Mouse (Mus musculus) limb, embryonic 11.5 days (tissue): ENCODE data around the gene Ptpn13. TPM values are rescaled to one million over a fixed set of nuclear protein-coding genes. Genes with fewer than 3 reads are reported as not detected.

Experiments
- ATAC-seq: fragments of 200-750 bp; cut with Nextera tagmentation; 2 replicates; pipeline ENCODE4 v1.8.0; 2017; ENCODE audit warnings: low read depth; ENCODE audit not compliant: insufficient number of reproducible peaks, low FRiP score, low TSS enrichment
- DNase-seq: peaks from one replicate; pipeline ENCODE4 v3.0.0-alpha.2; 2015; ENCODE audit warnings: low spot score
- H3K27ac ChIP-seq: fragments of 300-500 bp; sonication (generic); replicated peaks from 2 replicates; pipeline ENCODE4 v1.5.1; 2014; ENCODE audit warnings: low read depth, mild to moderate bottlenecking, low read length
- H3K27me3 ChIP-seq: fragments of 300-500 bp; sonication (generic); 2 replicates; pipeline ENCODE4 v1.6.1; 2014; ENCODE audit warnings: mild to moderate bottlenecking, low read length, mixed read lengths; ENCODE audit not compliant: control insufficient read depth, insufficient read depth
- H3K36me3 ChIP-seq: fragments of 300-500 bp; sonication (generic); 2 replicates; pipeline ENCODE4 v1.6.1; 2014; ENCODE audit warnings: mild to moderate bottlenecking, low read length, moderate library complexity, mixed read lengths; ENCODE audit not compliant: control insufficient read depth, insufficient read depth
- H3K4me1 ChIP-seq: fragments of 300-500 bp; sonication (generic); 2 replicates; pipeline ENCODE4 v1.6.1; 2014; ENCODE audit warnings: low read length, mixed read lengths; ENCODE audit not compliant: control insufficient read depth, insufficient read depth
- H3K4me2 ChIP-seq: fragments of 300-500 bp; sonication (generic); 2 replicates; pipeline ENCODE4 v1.6.1; 2014; ENCODE audit warnings: low read depth, mild to moderate bottlenecking, moderate library complexity; ENCODE audit not compliant: severe bottlenecking
- H3K4me3 ChIP-seq: fragments of 300-500 bp; sonication (generic); 2 replicates; pipeline ENCODE4 v1.5.1; 2014; ENCODE audit warnings: low read depth, low read length
- H3K9ac ChIP-seq: fragments of 300-500 bp; sonication (generic); 2 replicates; pipeline ENCODE4 v1.6.1; 2014; ENCODE audit warnings: mild to moderate bottlenecking, low read length
- H3K9me3 ChIP-seq: fragments of 300-500 bp; sonication (generic); 2 replicates; pipeline ENCODE4 v1.6.1; 2016; ENCODE audit warnings: low read length; ENCODE audit not compliant: control insufficient read depth
- WGBS: fragments of 180-500 bp; shearing (Covaris S2); extraction: QIAGEN DNeasy Blood & Tissue Kit; methylation state at CpG from one replicate; pipeline ENCODE4 v1.1.7; 2014; 5-methylcytosine and 5-hydroxymethylcytosine counted together
- polyA plus RNA-seq: library from polyadenylated mRNA; unstranded; fragments of >200 nt; fragmentation: Nextera tagmentation; extraction: Ambion mirVana; gene quantifications from 2 replicates; pipeline ENCODE4 v1.2.1, GENCODE M21; 2014

Gene Ptpn13
- polyA plus RNA-seq, 1 experiment from 2014 or later = 9.2 TPM

- H3K4me2 ChIP-seq = no peak overlapping the region
- no peaks in the 10 kb centered on the region for H3K27me3 ChIP-seq
- ATAC-seq (no peak), DNase-seq (no peak)
- H3K4me1 ChIP-seq = no peaks in the 10 kb centered on the region
- no peak overlapping the region for H3K9ac ChIP-seq
- H3K4me3 ChIP-seq = no peak overlapping the region
- 69% methylated on average over 11 of the region's 11 CpGs for WGBS
- H3K9me3 ChIP-seq = no peaks in the 10 kb centered on the region
- no peak overlapping the region for H3K27ac ChIP-seq
- H3K36me3 ChIP-seq = no peaks in the 10 kb centered on the region
Observed at GRCm38 (mm10) chr5:103579680-103580420, 154.9 kb downstream of the Ptpn13 start.

DNA sequence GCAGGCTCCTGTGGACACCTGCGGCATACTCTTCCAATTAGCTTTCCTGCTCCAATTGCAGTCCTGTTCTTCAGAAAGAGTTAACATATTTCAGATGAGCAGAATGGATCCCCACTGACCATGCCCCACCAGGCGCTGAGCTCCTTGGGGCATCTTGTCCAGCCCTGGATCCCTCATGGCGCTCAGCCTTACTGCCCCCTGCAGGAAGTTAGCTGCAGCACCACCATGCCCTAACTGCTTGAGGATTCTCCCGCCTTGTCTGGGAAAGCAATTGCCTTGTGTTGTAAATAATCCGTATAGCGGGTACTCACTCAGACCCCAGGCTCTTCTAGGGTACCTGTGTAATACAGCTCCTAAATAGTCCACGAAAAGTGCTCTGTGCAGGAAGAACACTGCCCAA is 162.2 kb downstream of the Ptpn13 start:
- Histone ChIP-seq H3K27me3 (no peaks in the 10 kb centered on the region), H3K9me3 (no peaks in the 10 kb centered on the region), H3K36me3 (no peaks in the 10 kb centered on the region), H3K4me1 (no peaks in the 10 kb centered on the region), H3K4me3 (no peak overlapping the region), H3K4me2 (no peak overlapping the region), H3K27ac (no peak overlapping the region), H3K9ac (no peak overlapping the region)
- 76% methylated on average over 7 of the region's 7 CpGs for WGBS
- DNase-seq = peak; percentile 49
- ATAC-seq = no peak

GRCm38 (mm10) chr5:103591846-103592245 is 166.9 kb downstream of the Ptpn13 start:
- Histone ChIP-seq H3K4me1 (no peaks in the 10 kb centered on the region), H3K4me3 (no peak overlapping the region), H3K9ac (no peak overlapping the region), H3K27ac (no peak overlapping the region), H3K4me2 (no peak overlapping the region), H3K36me3 (no peaks in the 10 kb centered on the region), H3K9me3 (no peaks in the 10 kb centered on the region), H3K27me3 (no peaks in the 10 kb centered on the region)
- DNase-seq (no peak), ATAC-seq (no peak)
- WGBS = 91% methylated on average over 7 of the region's 7 CpGs

GRCm38 (mm10) chr5:103592706-103593105 is 167.7 kb downstream of the Ptpn13 start:
- Histone ChIP-seq H3K9ac (no peak overlapping the region), H3K9me3 (no peaks in the 10 kb centered on the region), H3K27ac (no peak overlapping the region), H3K36me3 (no peaks in the 10 kb centered on the region), H3K27me3 (no peaks in the 10 kb centered on the region), H3K4me2 (no peak overlapping the region), H3K4me1 (no peaks in the 10 kb centered on the region), H3K4me3 (no peak overlapping the region)
- 85% methylated on average over 8 of the region's 8 CpGs for WGBS
- no peak for ATAC-seq
- DNase-seq = no peak

DNA sequence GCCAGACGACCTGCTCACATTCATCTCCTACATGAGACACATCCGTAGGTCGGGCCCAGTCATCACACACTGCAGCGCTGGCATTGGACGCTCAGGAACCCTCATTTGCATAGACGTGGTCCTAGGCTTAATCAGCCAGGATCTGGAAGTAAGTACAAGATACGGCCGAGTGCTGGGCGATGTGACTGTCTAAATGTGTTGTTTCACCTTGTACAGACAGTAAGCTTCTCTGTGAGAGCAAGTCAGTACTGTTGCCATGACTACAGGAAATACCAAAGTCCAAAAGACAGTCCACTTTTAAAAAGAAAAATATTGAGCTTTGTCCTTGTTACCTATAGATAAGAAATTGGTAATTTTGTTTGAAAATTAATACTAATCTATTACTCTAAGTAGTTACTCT is 168.6 kb downstream of the Ptpn13 start:
- Histone ChIP-seq H3K4me3 (no peak overlapping the region), H3K9ac (no peak overlapping the region), H3K9me3 (no peaks in the 10 kb centered on the region), H3K4me1 (no peaks in the 10 kb centered on the region), H3K4me2 (no peak overlapping the region), H3K27me3 (no peaks in the 10 kb centered on the region), H3K36me3 (no peaks in the 10 kb centered on the region), H3K27ac (no peak overlapping the region)
- ATAC-seq (no peak), DNase-seq (no peak)
- 90% methylated on average over 9 of the region's 9 CpGs for WGBS

DNA sequence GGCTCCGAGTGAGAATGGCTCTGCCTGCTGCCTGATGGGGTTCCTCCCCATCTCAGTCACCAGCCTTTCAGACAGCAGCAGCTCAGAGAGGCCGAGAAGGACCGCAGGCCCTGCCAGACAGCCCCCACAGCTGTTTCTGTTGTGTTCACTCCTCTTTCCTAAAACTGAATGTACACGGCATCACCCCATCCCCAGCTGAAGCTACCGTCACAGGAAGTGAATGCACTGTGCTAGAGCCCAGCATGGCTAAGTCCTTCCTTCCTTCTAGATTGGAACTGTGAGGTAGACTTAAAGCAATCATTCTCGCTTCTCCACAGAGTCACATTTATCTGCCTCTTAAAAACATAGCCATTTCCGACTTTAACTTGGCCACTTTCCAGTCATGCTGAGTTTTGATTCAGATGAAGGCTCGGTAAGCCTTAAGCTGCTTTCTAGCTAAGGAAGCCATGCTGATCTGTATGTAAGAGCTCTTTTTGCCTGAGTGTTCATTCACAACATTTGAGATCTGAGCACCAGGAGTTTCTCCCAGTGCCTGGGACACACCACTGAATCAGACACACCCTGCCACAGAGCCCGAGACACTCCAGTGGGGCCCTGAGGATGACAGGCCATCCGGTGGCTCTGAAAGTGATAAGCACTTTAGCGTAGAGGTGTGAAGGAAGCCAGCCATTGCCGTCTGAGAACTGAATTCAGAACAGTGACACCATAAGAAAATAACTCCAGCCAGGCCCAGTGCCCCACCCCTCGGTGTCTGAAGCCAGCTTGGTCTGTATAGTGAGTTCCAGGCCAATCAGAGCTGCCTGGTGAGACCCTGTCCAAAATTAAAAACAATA is 170.6 kb downstream of the Ptpn13 start:
- DNase-seq (no peak), ATAC-seq (no peak)
- Histone ChIP-seq H3K4me2 (no peak overlapping the region), H3K4me3 (no peak overlapping the region), H3K4me1 (no peaks in the 10 kb centered on the region), H3K36me3 (no peaks in the 10 kb centered on the region), H3K27me3 (no peaks in the 10 kb centered on the region), H3K9ac (no peak overlapping the region), H3K27ac (no peak overlapping the region), H3K9me3 (no peaks in the 10 kb centered on the region)
- 69% methylated on average over 13 of the region's 13 CpGs for WGBS

DNA sequence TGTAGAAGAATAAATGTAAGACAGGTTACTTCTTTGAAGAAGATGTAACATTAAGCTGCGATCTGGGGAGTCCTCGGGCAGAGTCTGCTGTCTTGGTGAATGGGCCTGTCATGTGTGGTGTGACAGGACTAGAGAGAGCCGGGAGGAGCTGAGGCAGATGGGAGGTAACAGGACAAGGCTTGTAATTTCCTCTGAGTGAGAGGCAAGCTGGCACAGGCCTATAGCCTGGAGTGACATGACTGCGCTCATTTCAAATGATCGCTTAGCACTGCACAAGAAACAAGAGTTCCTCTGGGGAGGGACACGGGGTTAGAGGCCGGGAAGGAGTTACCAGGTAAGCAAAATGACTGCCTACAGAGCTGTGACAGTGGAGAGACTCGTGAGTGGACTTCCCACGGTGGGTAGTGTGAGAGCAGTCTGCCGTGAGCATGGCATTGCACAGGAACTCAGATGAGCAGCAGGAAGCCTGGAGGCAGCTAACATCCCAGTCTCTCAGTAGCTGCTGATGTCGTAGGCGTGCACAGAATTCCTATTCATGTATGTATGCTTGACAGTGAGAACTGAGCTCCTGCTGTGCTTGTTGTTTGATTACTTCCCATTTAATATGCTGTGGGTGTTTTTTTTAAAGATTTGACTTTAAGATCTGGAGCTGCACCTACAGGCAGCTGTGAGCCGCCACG is 171.6 kb downstream of the Ptpn13 start:
- Histone ChIP-seq H3K4me1 (no peaks in the 10 kb centered on the region), H3K4me3 (no peak overlapping the region)
- ATAC-seq = no peak

GRCm38 (mm10) chr5:103597604-103598003 is 172.6 kb downstream of the Ptpn13 start:
- 72% methylated on average over 6 of the region's 6 CpGs for WGBS
- Histone ChIP-seq H3K4me2 (no peak overlapping the region), H3K27me3 (no peaks in the 10 kb centered on the region), H3K4me3 (no peak overlapping the region), H3K4me1 (no peaks in the 10 kb centered on the region), H3K9me3 (no peaks in the 10 kb centered on the region), H3K9ac (no peak overlapping the region), H3K27ac (no peak overlapping the region), H3K36me3 (no peaks in the 10 kb centered on the region)
- no peak for ATAC-seq
- no peak for DNase-seq

More for the DNA sequence above, 171.6 kb downstream of the Ptpn13 start:
- WGBS = 72% methylated on average over 14 of the region's 14 CpGs
- no peak overlapping the region for H3K9ac ChIP-seq
- H3K27me3 ChIP-seq = no peaks in the 10 kb centered on the region
- H3K27ac ChIP-seq = no peak overlapping the region
- H3K9me3 ChIP-seq = no peaks in the 10 kb centered on the region
- DNase-seq = no peak
- H3K36me3 ChIP-seq = no peaks in the 10 kb centered on the region
- no peak overlapping the region for H3K4me2 ChIP-seq
